Mouse (Mus musculus) myocyte (in vitro differentiated cells): Measurements from ENCODE around the gene Mfap3l. TPM values are rescaled to one million over a fixed set of nuclear protein-coding genes. Genes with fewer than 3 reads are reported as not detected.
"Not testable (repeated sequence)": the region's sequence is repeated elsewhere in the genome, so short reads cannot be mapped to it uniquely, and the experiment has no call there.

ENCODE experiments used
- H3K27me3 ChIP-seq: one replicate; pipeline ENCODE4 v1.6.1; 2011; ENCODE audit not compliant: control insufficient read depth, insufficient read depth, insufficient read length
- H3K36me3 ChIP-seq: one replicate; pipeline ENCODE4 v1.6.1; 2011; ENCODE audit not compliant: control insufficient read depth, insufficient read depth
- H3K4me2 ChIP-seq: one replicate; pipeline ENCODE4 v1.6.1; 2011; ENCODE audit warnings: low read depth, control low read depth
- H3K4me3 ChIP-seq: one replicate; pipeline ENCODE4 v1.5.1; 2011; ENCODE audit warnings: mild to moderate bottlenecking, control low read depth, moderate library complexity
- H3K79me2 ChIP-seq: one replicate; pipeline ENCODE4 v1.6.1; 2011; ENCODE audit not compliant: control insufficient read depth, insufficient read depth
- H3ac ChIP-seq: one replicate; pipeline ENCODE4 v1.6.1; 2011; ENCODE audit not compliant: control insufficient read depth, insufficient read length
- CEBPB ChIP-seq: IDR thresholded peaks from 2 replicates; pipeline ENCODE4 v1.6.1; 2011; ENCODE audit warnings: mild to moderate bottlenecking, moderate library complexity; ENCODE audit not compliant: poor library complexity, insufficient read depth, severe bottlenecking
- E2F4 ChIP-seq: IDR thresholded peaks from one replicate; pipeline ENCODE4 v1.6.1; 2011; ENCODE audit warnings: mild to moderate bottlenecking, control low read depth, moderate library complexity; ENCODE audit not compliant: insufficient read depth
- MAX ChIP-seq: IDR thresholded peaks from one replicate; pipeline ENCODE4 v1.6.1; 2011; ENCODE audit warnings: low read depth, mild to moderate bottlenecking, control low read depth
- MYOD1 ChIP-seq, 3 experiments: IDR thresholded peaks; one replicate each; pipeline ENCODE4 v1.6.1; 2011; ENCODE audit warnings: control low read depth in 2 of 3, low read depth in 2 of 3, mild to moderate bottlenecking in 2 of 3, moderate library complexity in 1 of 3; ENCODE audit not compliant: insufficient read length in 2 of 3, control insufficient read depth in 1 of 3
- MYOG ChIP-seq, 3 experiments: IDR thresholded peaks; one replicate each; pipeline ENCODE4 v1.6.1; 2011; ENCODE audit warnings: control low read depth in 2 of 3, low read depth in 2 of 3, mild to moderate bottlenecking in 2 of 3; ENCODE audit not compliant: insufficient read length in 2 of 3, control insufficient read depth in 1 of 3, insufficient read depth in 1 of 3
- POLR2A ChIP-seq: IDR thresholded peaks from one replicate; pipeline ENCODE4 v1.6.1; 2011; ENCODE audit warnings: low read depth, mild to moderate bottlenecking, control low read depth, moderate library complexity; ENCODE audit not compliant: insufficient read length
- POLR2AphosphoS2 ChIP-seq: IDR thresholded peaks from one replicate; pipeline ENCODE4 v1.6.1; 2011; ENCODE audit warnings: low read depth, control low read depth; ENCODE audit not compliant: insufficient read length
- REST ChIP-seq: IDR thresholded peaks from one replicate; pipeline ENCODE4 v1.6.1; 2011; ENCODE audit warnings: mild to moderate bottlenecking, control low read depth, moderate library complexity; ENCODE audit not compliant: insufficient read depth, insufficient read length
- SRF ChIP-seq: IDR thresholded peaks from one replicate; pipeline ENCODE4 v1.6.1; 2011; ENCODE audit warnings: low read depth; ENCODE audit not compliant: control insufficient read depth, insufficient read length
- TCF12 ChIP-seq: IDR thresholded peaks from one replicate; pipeline ENCODE4 v1.6.1; 2011; ENCODE audit warnings: mild to moderate bottlenecking, control low read depth; ENCODE audit not compliant: poor library complexity, insufficient read depth, severe bottlenecking
- TCF3 ChIP-seq: IDR thresholded peaks from one replicate; pipeline ENCODE4 v1.6.1; 2011; ENCODE audit warnings: low read depth, control low read depth; ENCODE audit not compliant: insufficient read length
- USF1 ChIP-seq: IDR thresholded peaks from one replicate; pipeline ENCODE4 v1.6.1; 2011; ENCODE audit warnings: low read depth, mild to moderate bottlenecking, control low read depth, moderate library complexity
- polyA plus RNA-seq: library from polyadenylated mRNA; unstranded; fragments of >200 nt; fragmentation: generic; extraction: Trizol; gene quantifications from one replicate; pipeline ENCODE4 v1.2.1, GENCODE M21; 2012; ENCODE audit warnings: missing spikeins

Mfap3l gene
- polyA plus RNA-seq, result 12.9 TPM

GRCm38 (mm10) chr8:60632250-60632932, at the start of gene Mfap3l:
Gene Mfap3l, plus strand, starts transcription at chr8:60632827.
- H3ac ChIP-seq, result peak within 1 kb of the TSS; percentile 58
- H3K4me2 ChIP-seq, result peak within 1 kb of the TSS; percentile 85
- H3K79me2 ChIP-seq, result peaks cover 43% of the 10 kb centered on the region
- peaks cover 6% of the 10 kb centered on the region for H3K36me3 ChIP-seq
- peak; percentile 91 for TF ChIP-seq POLR2AphosphoS2
- TF ChIP-seq POLR2A, result peak; percentile 83
- TF ChIP-seq USF1, result no peak
- H3K27me3 ChIP-seq, result no peaks in the 10 kb centered on the region
- H3K4me3 ChIP-seq, result peak within 1 kb of the TSS; percentile 65

GRCm38 (mm10) chr8:60583369-60583768, 49.3 kb upstream of the Mfap3l start:
- H3ac ChIP-seq, result no peak overlapping the region
- H3K36me3 ChIP-seq, result no peaks in the 10 kb centered on the region
- TF ChIP-seq USF1 (no peak), MYOD1 (IDR thresholded peaks at IDR 0.05; ENCODE audit: control insufficient read depth in 1 of 3, insufficient read length in 2 of 3, low read depth in 2 of 3) (no peak), TCF3 (no peak), POLR2AphosphoS2 (no peak), CEBPB (no peak), MAX (no peak), POLR2A (no peak), SRF (no peak), MYOG (IDR thresholded peaks at IDR 0.05; ENCODE audit: control insufficient read depth in 1 of 3, insufficient read depth in 1 of 3, insufficient read length in 2 of 3, low read depth in 2 of 3) (no peak), E2F4 (no peak), REST (no peak), TCF12 (no peak)
- no peak overlapping the region for H3K4me3 ChIP-seq
- H3K79me2 ChIP-seq, result no peaks in the 10 kb centered on the region
- no peak overlapping the region for H3K4me2 ChIP-seq
- no peaks in the 10 kb centered on the region for H3K27me3 ChIP-seq

- H3K36me3 ChIP-seq, H3K79me2 ChIP-seq, H3K27me3 ChIP-seq, H3ac ChIP-seq, H3K4me3 ChIP-seq, H3K4me2 ChIP-seq: not testable (repeated sequence)
These were observed 41.1 kb upstream of the Mfap3l start for GRCm38 (mm10) chr8:60591352-60592105.

GRCm38 (mm10) chr8:60594761-60595160, 37.9 kb upstream of the Mfap3l start:
- no peak overlapping the region for H3K4me2 ChIP-seq
- no peak for TF ChIP-seq USF1
- no peak for TF ChIP-seq SRF
- no peak for TF ChIP-seq REST
- TF ChIP-seq TCF12, result no peak
- TF ChIP-seq MAX, result no peak
- TF ChIP-seq MYOG (IDR thresholded peaks at IDR 0.05; ENCODE audit: control insufficient read depth in 1 of 3, insufficient read depth in 1 of 3, insufficient read length in 2 of 3, low read depth in 2 of 3), result no peak
- no peak for TF ChIP-seq POLR2A
- TF ChIP-seq MYOD1 (IDR thresholded peaks at IDR 0.05; ENCODE audit: control insufficient read depth in 1 of 3, insufficient read length in 2 of 3, low read depth in 2 of 3), result no peak
- TF ChIP-seq CEBPB, result no peak
- TF ChIP-seq E2F4, result no peak
- H3K4me3 ChIP-seq, result no peak overlapping the region
- H3ac ChIP-seq, result no peak overlapping the region
- H3K79me2 ChIP-seq, result no peaks in the 10 kb centered on the region
- no peaks in the 10 kb centered on the region for H3K36me3 ChIP-seq
- H3K27me3 ChIP-seq, result no peaks in the 10 kb centered on the region

- TF ChIP-seq SRF (no peak), USF1 (no peak), TCF3 (no peak), REST (no peak), POLR2A (no peak), MAX (no peak), POLR2AphosphoS2 (no peak), TCF12 (no peak), MYOG (IDR thresholded peaks at IDR 0.05; ENCODE audit: control insufficient read depth in 1 of 3, insufficient read depth in 1 of 3, insufficient read length in 2 of 3, low read depth in 2 of 3) (no peak), CEBPB (no peak), MYOD1 (IDR thresholded peaks at IDR 0.05; ENCODE audit: control insufficient read depth in 1 of 3, insufficient read length in 2 of 3, low read depth in 2 of 3) (no peak), E2F4 (no peak)
- H3K4me3 ChIP-seq, result no peak overlapping the region
- H3K4me2 ChIP-seq, result no peak overlapping the region
- no peaks in the 10 kb centered on the region for H3K36me3 ChIP-seq
- no peak overlapping the region for H3ac ChIP-seq
- no peaks in the 10 kb centered on the region for H3K79me2 ChIP-seq
- no peaks in the 10 kb centered on the region for H3K27me3 ChIP-seq
These were observed 21.0 kb upstream of the Mfap3l start for GRCm38 (mm10) chr8:60611580-60612111.
